Mouse (Mus musculus) stomach, postnatal 0 days (tissue): ENCODE results near the gene Zfp248.

Experiments used
- CTCF ChIP-seq: IDR thresholded peaks from 2 replicates; pipeline ENCODE4 v1.5.1; 2016; ENCODE audit warnings: antibody characterized with exemption, low read depth, mild to moderate bottlenecking, moderate library complexity
- EP300 ChIP-seq: optimal IDR thresholded peaks from 2 replicates; pipeline ENCODE3; 2016; ENCODE audit warnings: antibody characterized with exemption

GRCm38 (mm10) chr6:118410428-118410827, 44.9 kb downstream of the Zfp248 start:
- TF ChIP-seq CTCF, result no peak
- TF ChIP-seq EP300, result no peak
